Mouse (Mus musculus) forebrain, embryonic 14.5 days (tissue): ENCODE measurements around the gene Ift22. TPM values are rescaled to one million over a fixed set of nuclear protein-coding genes. Genes with fewer than 3 reads are reported as not detected.
A peak's percentile ranks its signal among the peaks of the same experiment; 100 is the strongest.

ENCODE experiments used
- ATAC-seq: fragments of 200-750 bp; cut with Nextera tagmentation; 2 replicates; pipeline ENCODE4 v1.8.0; 2017; ENCODE audit warnings: mild to moderate bottlenecking, moderate library complexity
- DNase-seq: peaks from one replicate; pipeline ENCODE4 v3.0.0-alpha.2; 2015; ENCODE audit warnings: low spot score
- H3K27ac ChIP-seq: fragments of 300-500 bp; sonication (generic); 2 replicates; pipeline ENCODE4 v1.5.1; 2014; ENCODE audit warnings: low read depth, mild to moderate bottlenecking, control low read depth, low read length, moderate library complexity
- H3K27me3 ChIP-seq: fragments of 300-500 bp; sonication (generic); replicated peaks from 2 replicates; pipeline ENCODE4 v1.6.1; 2014; ENCODE audit warnings: low read length, control low read depth, mixed read lengths; ENCODE audit not compliant: control insufficient read depth, insufficient read depth
- H3K36me3 ChIP-seq: fragments of 300-500 bp; sonication (generic); 2 replicates; pipeline ENCODE4 v1.6.1; 2014; ENCODE audit warnings: low read length, control low read depth; ENCODE audit not compliant: control insufficient read depth, insufficient read depth
- H3K4me1 ChIP-seq: fragments of 300-500 bp; sonication (generic); 2 replicates; pipeline ENCODE4 v1.6.1; 2014; ENCODE audit warnings: antibody characterized with exemption, low read length, control low read depth; ENCODE audit not compliant: control insufficient read depth, insufficient read depth
- H3K4me2 ChIP-seq: fragments of 300-500 bp; sonication (generic); 2 replicates; pipeline ENCODE4 v1.6.1; 2014; ENCODE audit warnings: mild to moderate bottlenecking, control low read depth, low read length
- H3K4me3 ChIP-seq: fragments of 300-500 bp; sonication (generic); 2 replicates; pipeline ENCODE4 v1.5.1; 2014; ENCODE audit warnings: low read depth, low read length, control low read depth
- H3K9ac ChIP-seq: fragments of 300-500 bp; sonication (generic); 2 replicates; pipeline ENCODE4 v1.6.1; 2014; ENCODE audit warnings: mild to moderate bottlenecking, low read length, control low read depth, moderate library complexity
- H3K9me3 ChIP-seq: fragments of 300-500 bp; sonication (generic); replicated peaks from 2 replicates; pipeline ENCODE4 v1.6.1; 2016; ENCODE audit warnings: low read length, control low read depth, mixed read lengths; ENCODE audit not compliant: control insufficient read depth
- WGBS: fragments of 180-500 bp; shearing (Covaris S2); extraction: QIAGEN DNeasy Blood & Tissue Kit; methylation state at CpG from one replicate; pipeline ENCODE4 v1.1.7; 2014; 5-methylcytosine and 5-hydroxymethylcytosine counted together
- polyA plus RNA-seq: library from polyadenylated mRNA; unstranded; fragments of >200 nt; fragmentation: Nextera tagmentation; extraction: Ambion mirVana; gene quantifications from 2 replicates; pipeline ENCODE4 v1.2.1, GENCODE M21; 2014

Gene Ift22
- 137 and 158 TPM in 2 replicates for polyA plus RNA-seq

GRCm38 (mm10) chr5:136907991-136908857 is at the start of gene Ift22:
Ift22 (plus strand) TSS chr5:136908150.
- Histone ChIP-seq H3K9me3 (no peaks in the 10 kb centered on the region), H3K4me3 (peak within 1 kb of the TSS; percentile 70), H3K27ac (0 out of 2 replicates have a peak within 1 kb of the TSS, but pooled peaks have one; percentile 21), H3K4me1 (0 out of 2 replicates have a peak, but pooled peaks cover 5% of the 10 kb centered on the region), H3K36me3 (peaks cover 24% of the 10 kb centered on the region), H3K4me2 (peak within 1 kb of the TSS; percentile 75), H3K9ac (peak within 1 kb of the TSS; percentile 80), H3K27me3 (no peaks in the 10 kb centered on the region)
- WGBS = 9% methylated on average over 32 of the region's 32 CpGs
- ATAC-seq = peak; percentile 97
- peak; percentile 96 for DNase-seq

- Histone ChIP-seq H3K4me1 (peaks cover 15% of the 10 kb centered on the region), H3K4me2 (peak overlapping the region; percentile 34), H3K27me3 (no peaks in the 10 kb centered on the region), H3K4me3 (no peak overlapping the region), H3K36me3 (no peaks in the 10 kb centered on the region), H3K9ac (peak overlapping the region; percentile 29; the same call in 1 of the 2 replicates), H3K27ac (no peak overlapping the region), H3K9me3 (no peaks in the 10 kb centered on the region)
- 5% methylated on average over 20 of the region's 20 CpGs for WGBS
- DNase-seq (no peak), ATAC-seq (no peak)
These were observed 46.6 kb upstream of the Ift22 start for GRCm38 (mm10) chr5:136861191-136861940.

DNA sequence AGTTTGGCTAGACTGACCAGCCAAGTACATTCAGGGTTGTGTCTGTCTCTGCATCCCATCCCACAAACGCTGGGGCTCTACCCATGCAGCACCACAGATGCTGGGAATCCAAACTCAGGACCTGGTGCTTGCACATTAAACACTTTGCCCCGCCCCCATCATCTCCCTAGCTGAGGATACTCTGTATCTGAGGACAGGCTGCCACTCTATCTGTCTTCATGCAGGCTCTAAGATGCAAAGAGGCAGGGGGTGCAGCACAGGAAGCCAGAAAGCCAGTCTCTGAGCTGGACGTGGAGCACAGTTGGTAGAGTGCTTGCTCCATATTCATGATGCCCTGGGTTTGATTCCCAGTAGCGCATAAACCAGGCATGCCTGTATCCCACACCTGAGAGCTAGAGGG is 45.1 kb upstream of the Ift22 start:
- no peak for ATAC-seq
- no peaks in the 10 kb centered on the region for H3K36me3 ChIP-seq
- no peaks in the 10 kb centered on the region for H3K27me3 ChIP-seq
- DNase-seq = no peak
- WGBS = 58% methylated on average over 4 of the region's 4 CpGs
- H3K4me1 ChIP-seq = peaks cover 15% of the 10 kb centered on the region
- H3K9ac ChIP-seq = no peak overlapping the region
- no peak overlapping the region for H3K4me3 ChIP-seq
- no peak overlapping the region for H3K27ac ChIP-seq
- H3K4me2 ChIP-seq = no peak overlapping the region
- H3K9me3 ChIP-seq = no peaks in the 10 kb centered on the region

DNA sequence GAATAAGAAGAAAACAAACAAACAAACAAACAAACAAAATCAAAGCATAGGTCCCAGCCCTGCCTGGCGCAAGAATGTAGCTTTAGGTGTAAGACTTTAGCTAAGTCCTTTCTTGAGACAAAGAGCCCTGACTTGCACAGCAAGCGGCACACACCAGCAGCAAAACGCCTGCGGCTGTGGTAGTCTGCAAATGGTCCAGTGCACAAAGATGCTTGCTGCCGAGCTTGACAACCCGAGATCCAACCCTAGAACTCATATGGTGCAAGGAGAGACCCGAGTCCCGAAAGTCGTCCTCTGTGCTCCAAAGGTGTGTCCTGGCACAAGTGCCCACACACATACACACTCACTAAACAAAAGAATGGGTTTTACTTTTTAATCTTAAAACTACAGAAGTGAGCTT is 44.7 kb upstream of the Ift22 start:
- 56% methylated on average over 9 of the region's 9 CpGs for WGBS
- Histone ChIP-seq H3K4me2 (no peak overlapping the region), H3K9ac (no peak overlapping the region), H3K27me3 (no peaks in the 10 kb centered on the region), H3K4me3 (no peak overlapping the region), H3K36me3 (no peaks in the 10 kb centered on the region), H3K27ac (no peak overlapping the region), H3K4me1 (peaks cover 15% of the 10 kb centered on the region), H3K9me3 (no peaks in the 10 kb centered on the region)
- no peak for ATAC-seq
- DNase-seq = no peak

DNA sequence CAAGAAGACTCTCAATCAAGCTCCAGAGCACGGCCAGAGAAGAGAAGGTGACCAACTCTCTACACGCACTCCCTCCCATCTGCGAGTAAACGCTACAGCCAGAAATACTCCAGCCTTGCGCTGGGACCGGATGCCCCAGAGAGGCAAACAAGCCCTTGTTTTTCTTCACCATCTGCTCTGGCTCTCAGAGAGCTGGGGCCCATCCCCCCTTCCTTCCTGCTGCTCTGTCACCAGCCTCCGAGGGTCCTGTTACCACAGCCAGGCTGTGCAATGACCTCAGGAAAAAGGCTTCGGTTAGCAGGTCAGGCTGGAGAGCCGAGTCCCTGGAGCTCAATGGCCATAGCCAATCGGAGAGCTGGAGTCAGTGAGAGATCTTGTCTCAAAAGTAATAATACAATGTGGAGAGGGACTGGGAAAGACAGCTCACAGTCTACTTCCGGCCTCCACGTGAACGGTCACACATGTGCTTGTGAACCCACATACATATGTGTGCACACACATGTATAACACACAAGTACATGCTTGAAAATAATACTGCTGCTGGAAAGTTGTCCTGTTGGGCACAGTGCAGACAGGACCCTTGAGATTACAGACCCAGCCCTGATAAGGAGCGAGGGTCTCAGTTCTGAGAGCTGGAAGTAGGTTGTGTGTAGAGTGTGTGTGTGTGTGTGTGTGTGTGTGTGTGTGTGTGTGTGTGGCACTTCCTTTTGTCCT is 43.8 kb upstream of the Ift22 start:
- H3K4me2 ChIP-seq = no peak overlapping the region
- no peaks in the 10 kb centered on the region for H3K27me3 ChIP-seq
- DNase-seq = peak; percentile 74
- H3K4me3 ChIP-seq = no peak overlapping the region
- 29% methylated on average over 14 of the region's 14 CpGs for WGBS
- peak; percentile 85 for ATAC-seq
- H3K36me3 ChIP-seq = no peaks in the 10 kb centered on the region
- H3K9me3 ChIP-seq = no peaks in the 10 kb centered on the region
- H3K27ac ChIP-seq = peak overlapping the region; percentile 66; the same call in 1 of the 2 replicates
- H3K9ac ChIP-seq = peak overlapping the region; percentile 26; the same call in 1 of the 2 replicates
- H3K4me1 ChIP-seq = peaks cover 15% of the 10 kb centered on the region

DNA sequence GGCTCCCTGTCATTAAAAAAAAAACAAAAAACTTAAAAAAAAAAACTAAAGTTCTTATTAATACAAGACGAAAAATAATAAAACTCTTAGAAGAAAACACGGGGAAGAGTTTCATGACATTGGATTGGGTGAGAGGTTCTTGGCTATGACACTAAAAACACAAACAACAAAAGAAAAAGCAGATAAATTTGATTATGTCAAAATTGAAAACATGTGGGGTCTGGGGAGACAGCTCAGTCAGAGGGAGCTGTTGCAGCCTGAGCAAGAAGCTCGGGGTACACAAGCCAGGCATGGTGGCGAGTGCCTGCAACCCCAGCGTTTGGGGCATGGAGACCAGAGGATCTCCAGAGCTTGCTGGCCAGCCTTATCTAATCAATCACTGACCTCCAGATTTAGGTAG is 40.2 kb upstream of the Ift22 start:
- Histone ChIP-seq H3K4me3 (no peak overlapping the region), H3K27me3 (no peaks in the 10 kb centered on the region), H3K36me3 (no peaks in the 10 kb centered on the region), H3K9ac (no peak overlapping the region), H3K9me3 (no peaks in the 10 kb centered on the region), H3K27ac (no peak overlapping the region), H3K4me2 (no peak overlapping the region), H3K4me1 (peaks cover 8% of the 10 kb centered on the region)
- no peak for ATAC-seq
- DNase-seq = no peak
- 90% methylated on average over 5 of the region's 5 CpGs for WGBS

GRCm38 (mm10) chr5:136869451-136870114 is 38.4 kb upstream of the Ift22 start:
- Histone ChIP-seq H3K4me3 (no peak overlapping the region), H3K4me1 (no peaks in the 10 kb centered on the region), H3K27me3 (no peaks in the 10 kb centered on the region), H3K4me2 (no peak overlapping the region), H3K27ac (no peak overlapping the region), H3K9ac (no peak overlapping the region), H3K9me3 (no peaks in the 10 kb centered on the region), H3K36me3 (no peaks in the 10 kb centered on the region)
- no peak for DNase-seq
- WGBS = 59% methylated on average over 10 of the region's 10 CpGs
- ATAC-seq = no peak

DNA sequence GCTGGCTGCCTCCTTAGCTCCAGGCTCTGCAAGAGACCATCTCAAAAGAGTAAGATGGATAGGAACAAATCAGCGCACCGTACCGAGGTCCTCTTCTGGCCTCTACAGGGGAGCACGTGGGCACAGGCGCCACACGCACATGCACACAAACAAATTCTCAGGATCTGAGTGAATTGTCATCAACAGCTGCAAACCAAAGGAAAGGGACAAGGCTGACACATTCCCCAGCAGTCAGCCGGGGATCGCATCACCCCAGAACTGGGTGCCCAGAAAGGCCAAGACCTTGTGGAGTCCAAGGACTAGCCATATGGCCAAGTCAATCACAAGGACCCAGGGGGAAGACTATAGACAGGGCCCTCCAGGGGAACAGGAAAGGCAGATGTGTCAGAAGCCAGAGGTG is 35.5 kb upstream of the Ift22 start:
- Histone ChIP-seq H3K27me3 (no peaks in the 10 kb centered on the region), H3K4me1 (no peaks in the 10 kb centered on the region), H3K9me3 (no peaks in the 10 kb centered on the region), H3K4me2 (no peak overlapping the region), H3K27ac (no peak overlapping the region), H3K4me3 (no peak overlapping the region), H3K9ac (no peak overlapping the region), H3K36me3 (no peaks in the 10 kb centered on the region)
- 86% methylated on average over 8 of the region's 8 CpGs for WGBS
- ATAC-seq = no peak
- no peak for DNase-seq
